14 mouse cellular contexts compared by ENCODE assay signal in genomic region chr2:16607792-16608586, GRCm38 (mm10).
DNase-seq lines count a peak whose midpoint lies in the region; ATAC-seq and TF ChIP-seq lines count a peak whose summit lies in the region.
"Had no signal": no experiment of that assay in that cellular context is flagged by ENCODE, and none has a peak within 500 bp of the region (broad histone marks: within the 10 kb centered on the region; RNA-seq: fewer than 3 reads in every experiment).

No protein-coding gene starts in this region.

- 33% methylated on average over 3 of the region's 3 CpGs for WGBS in intestine, embryonic 14.5 days
- WGBS in intestine, postnatal 0 days = 33% methylated on average over 3 of the region's 3 CpGs
- 24% methylated on average over 3 of the region's 3 CpGs for WGBS in embryonic facial prominence, embryonic 15.5 days

- H3K36me3 ChIP-seq in intestine, embryonic 14.5 days (ENCODE audit: control insufficient read depth, insufficient read depth, low read length) = no peaks in the 10 kb centered on the region
- no peaks in the 10 kb centered on the region for H3K36me3 ChIP-seq in intestine, postnatal 0 days (ENCODE audit: control insufficient read depth, insufficient read depth)
- H3K36me3 ChIP-seq in embryonic facial prominence, embryonic 15.5 days = no peaks in the 10 kb centered on the region

- DNase-seq in intestine, embryonic 14.5 days (ENCODE audit: low spot score) = no peak
- peak; percentile 28 for DNase-seq in Patski (ENCODE audit: low read depth, low spot score)
- peak; percentile 8 to 15 for DNase-seq in left cerebral cortex, postnatal 10 days (ENCODE audit: extremely low spot score in 1 of 2, low spot score in 2 of 2)
- DNase-seq in ovary, postnatal 36 days (ENCODE audit: low spot score) = no peak
- DNase-seq in neural tube, embryonic 10.5 days (ENCODE audit: extremely low spot score, low spot score) = no peak
- no peak for DNase-seq in gastrocnemius, postnatal 25 days
- DNase-seq: heart, adult 18-20 months; layer of hippocampus, postnatal 36 days; thymus, adult 18-20 months had no signal

- intact Hi-C loops in left cerebral cortex, postnatal 10 days (cut with DNase I) = no loop called here

- H3K27me3 ChIP-seq in intestine, embryonic 14.5 days (replicated peaks; ENCODE audit: control insufficient read depth, insufficient read depth, low read length) = no peaks in the 10 kb centered on the region
- H3K27me3 ChIP-seq in intestine, postnatal 0 days (replicated peaks; ENCODE audit: control insufficient read depth, insufficient read depth, low read length) = no peaks in the 10 kb centered on the region
- H3K27me3 ChIP-seq in Patski = no peaks in the 10 kb centered on the region
- no peaks in the 10 kb centered on the region for H3K27me3 ChIP-seq in embryonic facial prominence, embryonic 15.5 days

- in situ Hi-C loops in Patski (cut with MboI; ENCODE audit: low pct_unique_long_range_greater_than_20kb) = no loop called here

- no peak for TF ChIP-seq CTCF in intestine, postnatal 0 days (IDR thresholded peaks at IDR 0.05; ENCODE audit: low read depth)
- no peak for TF ChIP-seq CTCF in Patski (IDR thresholded peaks at IDR 0.05)

- no peaks in the 10 kb centered on the region for H3K9me3 ChIP-seq in intestine, embryonic 14.5 days (ENCODE audit: control insufficient read depth, low read length)
- no peaks in the 10 kb centered on the region for H3K9me3 ChIP-seq in intestine, postnatal 0 days (ENCODE audit: control insufficient read depth)
- no peaks in the 10 kb centered on the region for H3K9me3 ChIP-seq in embryonic facial prominence, embryonic 15.5 days (replicated peaks)

- no peak overlapping the region for H3K4me3 ChIP-seq in intestine, embryonic 14.5 days (ENCODE audit: low read depth, low read length)
- H3K4me3 ChIP-seq in intestine, postnatal 0 days (ENCODE audit: low read depth, low read length) = no peak overlapping the region
- H3K4me3 ChIP-seq in embryonic facial prominence, embryonic 15.5 days (replicated peaks) = no peak overlapping the region

- H3K27ac ChIP-seq in intestine, embryonic 14.5 days (ENCODE audit: low read depth) = peak overlapping the region; percentile 51; the same call in 1 of the 2 replicates
- H3K27ac ChIP-seq in intestine, postnatal 0 days (ENCODE audit: low read depth, low read length) = no peak overlapping the region
- peak overlapping the region; percentile 39; the same call in 1 of the 2 replicates for H3K27ac ChIP-seq in embryonic facial prominence, embryonic 15.5 days (replicated peaks)
- H3K27ac ChIP-seq: hindbrain, embryonic 14.5 days; macrophage had no signal

- CTCF ChIA-PET in Patski (lab: Charles Lee) = interaction anchor here (1.2 to 1.7 kb wide), 2 partner anchors 26 to 39 kb away, joined by 4 to 5 read pairs; no protein-coding TSS in a partner anchor

- POLR2A ChIA-PET in Patski (lab: Charles Lee) = no interaction called here

- no peak overlapping the region for H3K9ac ChIP-seq in intestine, embryonic 14.5 days (ENCODE audit: low read length)
- H3K9ac ChIP-seq in intestine, postnatal 0 days (ENCODE audit: low read depth, low read length) = no peak overlapping the region
- H3K9ac ChIP-seq in embryonic facial prominence, embryonic 15.5 days = no peak overlapping the region
- H3K9ac ChIP-seq: hindbrain, embryonic 14.5 days had no signal

- no peak overlapping the region for H3K4me2 ChIP-seq in intestine, embryonic 14.5 days (ENCODE audit: low read length)
- H3K4me2 ChIP-seq in intestine, postnatal 0 days (replicated peaks; ENCODE audit: low read depth) = no peak overlapping the region
- H3K4me2 ChIP-seq in embryonic facial prominence, embryonic 15.5 days (replicated peaks) = no peak overlapping the region
- H3K4me2 ChIP-seq: hindbrain, embryonic 14.5 days had no signal

- ATAC-seq in intestine, embryonic 14.5 days (replicated peaks; ENCODE audit: low FRiP score, low TSS enrichment, low read depth) = no peak
- ATAC-seq in intestine, postnatal 0 days = no peak
- peak; percentile 89 for ATAC-seq in Patski
- ATAC-seq in embryonic facial prominence, embryonic 15.5 days (ENCODE audit: insufficient number of reproducible peaks, low FRiP score, low TSS enrichment, low read depth) = no peak
- ATAC-seq: activated CD4-positive, CD25-positive, alpha-beta regulatory T cell, adult 4 months had no signal

- peaks cover 14% of the 10 kb centered on the region; the same call in 1 of the 2 replicates for H3K4me1 ChIP-seq in intestine, embryonic 14.5 days (replicated peaks; ENCODE audit: control insufficient read depth, insufficient read depth, low read length)
- H3K4me1 ChIP-seq in intestine, postnatal 0 days (replicated peaks; ENCODE audit: control insufficient read depth, insufficient read depth, low read length) = no peaks in the 10 kb centered on the region
- peaks cover 7% of the 10 kb centered on the region; the same call in 1 of the 2 replicates for H3K4me1 ChIP-seq in embryonic facial prominence, embryonic 15.5 days

Comparison
In these comparisons a context has a peak if more than half of its experiments do, and no peak if none do; other contexts are left out.
1. DNase-seq: peak in Patski (single experiment) and left cerebral cortex, postnatal 10 days (2 of 2); none in intestine, embryonic 14.5 days (single experiment), ovary, postnatal 36 days (single experiment), neural tube, embryonic 10.5 days (single experiment) and gastrocnemius, postnatal 25 days (single experiment).